Mouse (Mus musculus): ENCODE measurements around the gene Ndufaf7. TPM values are rescaled to one million over a fixed set of nuclear protein-coding genes. Genes with fewer than 3 reads are reported as not detected.

The Ndufaf7 gene
- polyA plus RNA-seq, 1 experiment from 2014 or later = 58.0 TPM

DNA sequence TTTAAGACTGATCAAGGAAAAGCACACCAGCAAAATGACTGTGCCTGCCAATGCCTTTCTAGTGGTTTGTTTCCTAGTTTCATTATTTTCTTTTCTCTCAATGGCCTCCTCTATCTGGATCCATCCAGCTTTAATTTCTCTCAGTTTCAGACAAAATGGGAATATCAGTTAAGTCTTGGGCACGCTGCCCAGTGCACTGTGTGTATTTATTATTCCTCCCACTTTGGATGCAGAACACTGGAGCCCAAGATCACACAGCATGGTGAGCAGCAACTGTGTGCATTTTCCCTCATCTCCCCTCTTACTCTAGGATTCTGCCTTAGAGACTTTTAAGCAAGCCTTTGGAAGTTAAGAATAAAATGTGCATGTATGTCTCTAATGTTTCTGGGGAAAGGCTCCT lies 27.5 kb downstream of the Ndufaf7 start:
- H3K4me3 ChIP-seq = no peak overlapping the region
- ATAC-seq (replicated peaks; ENCODE audit: insufficient number of reproducible peaks, insufficient read depth, low FRiP score, low read depth) = no peak
- H3K4me2 ChIP-seq = no peak overlapping the region
- H3K27ac ChIP-seq = no peak overlapping the region
- H3K9ac ChIP-seq = no peak overlapping the region
- 87% methylated on average over 1 of the region's 1 CpGs for WGBS
- H3K4me1 ChIP-seq (replicated peaks) = no peaks in the 10 kb centered on the region
- H3K27me3 ChIP-seq = no peaks in the 10 kb centered on the region
- peaks cover 43% of the 10 kb centered on the region for H3K36me3 ChIP-seq
- no peaks in the 10 kb centered on the region for H3K9me3 ChIP-seq (replicated peaks)

DNA sequence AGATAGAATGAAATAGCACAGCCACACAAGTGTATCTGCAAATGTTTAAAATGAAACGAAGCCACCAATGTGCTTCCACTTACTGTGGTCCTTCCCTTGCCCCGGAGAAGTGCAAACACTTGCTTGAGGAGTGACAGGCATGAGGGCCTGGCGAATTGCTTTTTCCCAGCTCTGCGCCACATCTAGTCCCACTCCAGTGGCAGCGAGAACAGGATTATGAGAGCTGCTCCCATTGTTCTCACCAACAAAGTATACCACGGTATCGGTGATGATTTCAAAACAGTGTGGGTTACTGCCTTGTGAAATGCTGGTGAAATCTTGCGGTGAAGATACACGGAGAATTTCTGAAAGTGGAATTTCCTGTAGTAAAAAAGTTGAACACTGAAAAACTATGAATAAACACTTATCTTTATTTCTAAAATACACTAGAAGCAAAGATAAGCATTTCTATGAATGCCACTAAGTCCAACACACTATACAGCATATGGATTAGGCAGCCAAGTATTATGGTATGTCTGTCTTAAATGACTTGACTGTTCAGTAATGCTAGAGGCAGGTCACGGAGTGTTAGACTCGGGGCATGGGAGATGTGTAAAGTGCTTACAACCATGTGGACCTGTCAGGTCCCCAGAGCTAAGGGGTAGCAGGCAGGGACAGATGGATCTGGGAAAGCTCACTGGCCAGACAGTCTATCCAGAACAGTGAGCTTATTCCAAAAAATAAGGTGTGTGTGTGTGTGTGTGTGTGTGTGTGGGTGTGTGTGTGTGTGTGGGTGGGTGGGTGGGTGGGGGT lies 29.4 kb downstream of the Ndufaf7 start:
- Histone ChIP-seq H3K27me3 (no peaks in the 10 kb centered on the region), H3K36me3 (peaks cover 37% of the 10 kb centered on the region), H3K4me1 (replicated peaks) (no peaks in the 10 kb centered on the region), H3K4me3 (no peak overlapping the region), H3K4me2 (no peak overlapping the region), H3K27ac (no peak overlapping the region), H3K9me3 (replicated peaks) (no peaks in the 10 kb centered on the region), H3K9ac (no peak overlapping the region)
- WGBS = 83% methylated on average over 11 of the region's 11 CpGs
- ATAC-seq (replicated peaks; ENCODE audit: insufficient number of reproducible peaks, insufficient read depth, low FRiP score, low read depth) = no peak

DNA sequence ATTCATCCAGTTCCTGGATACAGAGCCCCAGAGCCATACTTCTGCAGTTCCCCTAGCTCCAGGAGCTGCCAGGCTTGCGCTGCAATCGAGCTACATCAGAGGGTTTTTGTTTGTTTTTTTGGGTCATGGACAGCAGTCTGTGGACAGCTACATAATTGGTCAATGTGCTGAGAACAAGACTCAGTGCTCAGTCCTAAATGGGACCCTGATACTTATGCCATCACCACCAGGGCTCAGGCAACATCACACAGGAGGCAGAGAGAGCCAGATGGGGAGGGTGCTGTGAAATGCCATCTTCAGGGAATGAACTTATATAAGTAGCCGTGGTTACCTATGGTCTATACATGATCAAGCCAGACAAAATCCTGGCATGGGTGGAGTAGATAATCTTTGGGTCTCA lies 31.6 kb downstream of the Ndufaf7 start:
- no peaks in the 10 kb centered on the region for H3K4me1 ChIP-seq (replicated peaks)
- peaks cover 33% of the 10 kb centered on the region for H3K36me3 ChIP-seq
- no peak for ATAC-seq (replicated peaks; ENCODE audit: insufficient number of reproducible peaks, insufficient read depth, low FRiP score, low read depth)
- H3K27ac ChIP-seq = no peak overlapping the region
- 85% methylated on average over 3 of the region's 3 CpGs for WGBS
- H3K4me3 ChIP-seq = no peak overlapping the region
- H3K9ac ChIP-seq = no peak overlapping the region
- no peak overlapping the region for H3K4me2 ChIP-seq
- no peaks in the 10 kb centered on the region for H3K27me3 ChIP-seq
- H3K9me3 ChIP-seq (replicated peaks) = no peaks in the 10 kb centered on the region

DNA sequence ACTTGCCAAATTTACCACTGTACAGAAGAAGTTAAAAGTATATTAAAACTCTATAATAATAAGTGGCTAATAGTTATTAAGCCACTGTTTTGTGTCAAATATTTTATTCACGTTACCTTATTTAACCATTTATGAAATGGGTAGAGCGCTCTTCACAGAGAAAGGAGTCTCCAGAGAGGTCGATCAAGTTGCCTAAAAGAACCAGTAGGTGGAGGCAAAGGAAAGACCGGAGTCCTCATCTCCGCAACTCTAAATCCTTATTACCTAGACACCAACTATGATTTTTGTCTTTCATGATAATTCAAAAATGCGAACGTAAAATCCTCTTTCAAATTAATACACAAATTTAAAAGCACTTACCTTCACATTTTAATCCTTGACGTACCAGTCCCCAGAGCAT lies 46.2 kb downstream of the Ndufaf7 start:
- H3K4me2 ChIP-seq = no peak overlapping the region
- H3K36me3 ChIP-seq = peaks cover 24% of the 10 kb centered on the region
- no peaks in the 10 kb centered on the region for H3K9me3 ChIP-seq (replicated peaks)
- no peak overlapping the region for H3K9ac ChIP-seq
- H3K27me3 ChIP-seq = no peaks in the 10 kb centered on the region
- H3K27ac ChIP-seq = no peak overlapping the region
- peaks cover 15% of the 10 kb centered on the region for H3K4me1 ChIP-seq (replicated peaks)
- no peak for ATAC-seq (replicated peaks; ENCODE audit: insufficient number of reproducible peaks, insufficient read depth, low FRiP score, low read depth)
- 95% methylated on average over 8 of the region's 8 CpGs for WGBS
- H3K4me3 ChIP-seq = no peak overlapping the region

DNA sequence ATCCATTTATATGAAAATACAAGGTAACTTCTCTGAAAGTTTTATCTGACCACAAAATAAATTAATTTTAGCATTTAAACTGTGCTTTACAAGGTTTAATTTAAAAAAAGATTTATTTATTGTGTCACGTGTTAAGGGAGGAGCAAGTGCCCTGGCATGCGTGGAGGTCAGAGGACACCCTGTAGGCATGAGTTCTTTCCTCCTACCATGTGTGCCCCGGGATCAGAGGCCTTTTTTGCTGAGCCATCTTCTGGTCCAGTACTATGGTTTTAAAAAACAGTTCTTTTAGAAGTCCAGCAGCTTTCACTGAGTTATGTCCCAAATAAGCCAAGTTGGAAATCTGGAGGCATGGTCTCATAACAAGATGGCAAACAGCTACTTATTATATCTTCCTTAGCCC lies 46.8 kb downstream of the Ndufaf7 start:
- Histone ChIP-seq H3K27me3 (no peaks in the 10 kb centered on the region), H3K4me3 (no peak overlapping the region), H3K36me3 (peaks cover 24% of the 10 kb centered on the region), H3K4me2 (no peak overlapping the region), H3K9me3 (replicated peaks) (no peaks in the 10 kb centered on the region), H3K4me1 (replicated peaks) (peaks cover 15% of the 10 kb centered on the region), H3K9ac (no peak overlapping the region), H3K27ac (no peak overlapping the region)
- no peak for ATAC-seq (replicated peaks; ENCODE audit: insufficient number of reproducible peaks, insufficient read depth, low FRiP score, low read depth)
- 85% methylated on average over 3 of the region's 3 CpGs for WGBS

DNA sequence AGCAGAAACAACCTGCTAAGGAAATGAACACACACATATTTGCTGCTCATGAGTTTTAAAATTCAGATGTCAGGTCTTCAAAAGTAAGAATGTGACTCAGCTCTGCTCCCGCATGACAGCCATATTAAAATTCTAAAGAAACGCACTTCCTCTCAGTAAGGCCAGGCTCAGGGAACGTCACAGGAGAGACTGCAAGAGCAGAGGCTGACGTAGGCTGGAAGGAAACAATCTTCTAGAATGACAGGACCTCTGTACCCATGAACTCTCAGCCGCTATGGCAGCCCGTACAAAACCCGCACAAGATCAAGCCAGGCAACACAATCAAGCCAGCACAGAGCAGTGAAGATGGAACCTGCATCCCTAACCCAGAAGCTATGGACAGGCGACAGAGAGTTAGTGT lies 52.1 kb downstream of the Ndufaf7 start:
- Histone ChIP-seq H3K4me2 (no peak overlapping the region), H3K9ac (no peak overlapping the region), H3K27ac (no peak overlapping the region), H3K4me1 (replicated peaks) (peaks cover 20% of the 10 kb centered on the region), H3K27me3 (no peaks in the 10 kb centered on the region), H3K4me3 (no peak overlapping the region), H3K36me3 (no peaks in the 10 kb centered on the region), H3K9me3 (replicated peaks) (no peaks in the 10 kb centered on the region)
- 74% methylated on average over 8 of the region's 8 CpGs for WGBS
- 0 out of 2 replicates have a peak, but pooled peaks have one; percentile 27 for ATAC-seq (replicated peaks; ENCODE audit: insufficient number of reproducible peaks, insufficient read depth, low FRiP score, low read depth)

DNA sequence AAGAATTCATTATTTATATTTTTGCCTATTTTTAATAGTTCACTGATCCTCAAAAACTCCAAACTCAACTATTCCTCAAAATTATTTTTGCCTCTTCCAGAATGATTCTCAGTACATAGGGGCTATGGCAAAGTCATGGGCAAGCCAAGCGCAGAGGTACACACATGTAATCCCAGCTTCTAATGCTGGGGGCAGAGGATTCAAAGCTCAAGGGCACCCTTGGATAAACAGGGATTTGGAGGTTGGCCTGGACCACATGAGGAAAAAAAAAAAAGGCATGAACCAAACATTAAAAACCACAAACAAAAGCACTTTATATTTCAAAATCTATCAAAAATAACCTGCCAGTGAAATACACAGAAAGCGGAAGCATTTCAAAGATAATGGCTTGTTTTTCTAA lies 54.6 kb downstream of the Ndufaf7 start:
- Histone ChIP-seq H3K4me3 (no peak overlapping the region), H3K4me1 (replicated peaks) (peaks cover 15% of the 10 kb centered on the region), H3K9me3 (replicated peaks) (no peaks in the 10 kb centered on the region), H3K36me3 (no peaks in the 10 kb centered on the region), H3K9ac (no peak overlapping the region), H3K27ac (no peak overlapping the region), H3K4me2 (no peak overlapping the region), H3K27me3 (no peaks in the 10 kb centered on the region)
- no peak for ATAC-seq (replicated peaks; ENCODE audit: insufficient number of reproducible peaks, insufficient read depth, low FRiP score, low read depth)
- 96% methylated on average over 2 of the region's 2 CpGs for WGBS

DNA sequence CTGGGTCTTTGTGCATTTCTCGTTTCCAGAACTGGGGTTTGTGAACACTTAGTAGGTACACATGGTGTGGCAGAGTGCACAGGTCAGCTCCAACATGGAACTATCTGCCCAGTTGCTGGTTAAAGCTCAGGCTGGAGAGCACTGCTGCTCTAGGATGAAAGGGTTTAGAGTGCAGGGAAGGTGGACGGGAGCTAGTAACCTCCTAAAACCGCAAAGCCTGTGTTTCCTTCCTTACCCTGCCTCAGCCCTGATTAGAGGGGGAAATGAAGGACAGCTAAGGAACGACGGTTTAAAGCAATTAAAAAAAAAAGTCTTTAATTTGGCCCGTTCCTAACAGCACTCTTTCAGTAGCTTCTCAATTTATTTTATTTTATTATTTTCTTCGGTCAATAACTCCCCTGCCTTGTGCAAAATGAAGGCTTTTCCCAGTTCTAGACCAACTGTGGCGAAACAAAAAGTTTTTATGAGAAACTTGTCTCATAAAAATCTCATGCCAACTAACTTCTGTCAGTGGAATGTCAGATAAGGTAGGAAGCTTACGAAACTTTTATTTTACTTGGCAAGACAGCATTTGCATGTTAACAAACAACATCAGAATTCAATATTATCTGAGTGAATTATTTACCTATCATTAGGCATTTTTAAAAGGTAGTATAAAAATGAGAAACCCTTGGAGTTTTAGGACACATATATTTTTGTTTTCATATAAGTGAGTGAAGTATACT lies 55.5 kb downstream of the Ndufaf7 start:
- Histone ChIP-seq H3K4me2 (no peak overlapping the region), H3K27me3 (no peaks in the 10 kb centered on the region), H3K9ac (no peak overlapping the region), H3K36me3 (no peaks in the 10 kb centered on the region), H3K4me1 (replicated peaks) (peaks cover 13% of the 10 kb centered on the region), H3K9me3 (replicated peaks) (no peaks in the 10 kb centered on the region), H3K27ac (peak overlapping the region; percentile 20; the same call in 1 of the 2 replicates), H3K4me3 (no peak overlapping the region)
- no peak for ATAC-seq (replicated peaks; ENCODE audit: insufficient number of reproducible peaks, insufficient read depth, low FRiP score, low read depth)
- 61% methylated on average over 9 of the region's 9 CpGs for WGBS

DNA sequence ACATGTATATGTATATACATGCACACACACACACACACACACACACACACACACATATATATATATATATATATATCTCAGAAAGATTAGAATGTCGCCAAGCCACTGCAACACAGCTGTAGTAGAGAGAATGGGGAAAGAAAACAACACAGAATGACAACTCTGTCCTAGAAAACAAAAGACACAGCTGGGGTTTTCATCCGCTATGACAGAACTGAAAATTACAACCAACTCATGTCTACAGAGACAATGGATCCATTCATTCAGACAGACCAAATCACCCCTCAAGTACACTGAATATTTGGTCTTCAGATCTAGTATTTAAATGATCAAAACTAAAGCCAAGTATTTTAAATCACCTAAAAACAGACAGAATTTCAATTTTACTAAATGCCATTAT lies 56.7 kb downstream of the Ndufaf7 start:
- Histone ChIP-seq H3K4me1 (replicated peaks) (peaks cover 13% of the 10 kb centered on the region), H3K9me3 (replicated peaks) (no peaks in the 10 kb centered on the region), H3K9ac (no peak overlapping the region), H3K27ac (no peak overlapping the region), H3K4me2 (no peak overlapping the region), H3K27me3 (no peaks in the 10 kb centered on the region), H3K4me3 (no peak overlapping the region), H3K36me3 (no peaks in the 10 kb centered on the region)
- no peak for ATAC-seq (replicated peaks; ENCODE audit: insufficient number of reproducible peaks, insufficient read depth, low FRiP score, low read depth)
- WGBS = 76% methylated on average over 2 of the region's 2 CpGs

DNA sequence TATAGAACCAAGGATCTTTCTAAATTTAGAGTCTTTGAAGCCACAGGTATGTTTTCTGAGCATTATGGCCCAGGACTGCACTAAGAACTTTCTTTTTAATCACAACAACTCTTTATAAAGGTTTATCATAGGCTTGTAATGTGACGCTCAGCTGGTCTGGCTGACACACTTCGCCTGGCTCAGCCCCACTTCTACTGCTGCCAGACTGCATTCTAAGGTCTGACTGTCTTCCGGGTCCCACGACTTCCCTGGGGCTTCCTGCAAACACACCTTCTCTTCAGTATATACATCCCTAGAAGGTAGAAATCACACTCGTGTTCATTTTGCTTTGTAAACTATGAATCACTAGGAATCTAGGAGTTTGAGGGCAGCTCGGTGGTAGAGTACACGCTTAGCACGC lies 57.4 kb downstream of the Ndufaf7 start:
- Histone ChIP-seq H3K36me3 (no peaks in the 10 kb centered on the region), H3K4me3 (no peak overlapping the region), H3K9ac (no peak overlapping the region), H3K27me3 (no peaks in the 10 kb centered on the region), H3K4me1 (replicated peaks) (peaks cover 13% of the 10 kb centered on the region), H3K4me2 (no peak overlapping the region), H3K9me3 (replicated peaks) (no peaks in the 10 kb centered on the region), H3K27ac (peak overlapping the region; percentile 16; the same call in 1 of the 2 replicates)
- ATAC-seq (replicated peaks; ENCODE audit: insufficient number of reproducible peaks, insufficient read depth, low FRiP score, low read depth) = no peak
- 76% methylated on average over 8 of the region's 8 CpGs for WGBS

DNA sequence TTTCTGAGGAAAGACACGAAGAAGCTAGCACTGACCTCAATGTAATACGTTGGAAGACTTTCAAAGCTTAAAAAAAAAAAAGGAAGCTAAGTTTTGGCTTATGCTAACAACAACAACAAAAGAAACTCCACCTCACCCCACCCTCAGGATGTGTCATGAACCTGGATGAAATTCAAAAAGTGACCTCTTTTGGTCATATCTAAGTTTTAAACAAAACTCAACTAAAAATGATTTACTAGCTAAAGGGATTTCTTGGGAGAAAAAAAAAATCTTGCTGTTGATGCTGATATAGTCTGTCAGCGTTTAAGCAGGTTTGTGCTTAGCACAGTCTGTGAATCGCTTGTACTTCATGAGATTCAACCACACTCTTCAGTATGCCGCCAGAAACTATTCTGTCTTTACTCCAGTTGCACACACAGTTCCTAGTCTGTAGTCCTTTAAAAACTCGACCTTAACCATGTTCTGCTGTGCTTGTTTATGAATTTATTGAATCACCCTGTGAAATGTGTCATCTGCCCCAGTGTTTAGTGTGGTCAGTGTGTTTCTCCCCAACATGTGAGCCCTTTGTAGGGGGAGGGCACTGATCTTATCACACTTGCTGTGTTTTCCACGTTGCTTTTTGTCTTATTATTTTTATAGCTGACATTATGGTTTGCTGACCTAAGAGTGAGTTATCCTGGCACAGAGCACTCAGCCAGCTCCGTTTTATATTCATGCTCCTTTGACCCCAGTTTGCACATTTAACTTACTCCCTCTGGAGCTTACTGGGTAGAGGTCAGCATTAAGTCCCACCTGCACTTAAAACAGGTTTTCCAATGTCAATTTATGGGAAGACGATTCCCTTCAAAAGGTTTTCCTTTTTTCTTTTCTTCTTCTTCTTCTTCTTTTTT lies 58.2 kb downstream of the Ndufaf7 start:
- Histone ChIP-seq H3K9me3 (replicated peaks) (no peaks in the 10 kb centered on the region), H3K4me3 (no peak overlapping the region), H3K27ac (peak overlapping the region; percentile 16; the same call in 1 of the 2 replicates), H3K9ac (no peak overlapping the region), H3K4me2 (no peak overlapping the region), H3K36me3 (no peaks in the 10 kb centered on the region), H3K27me3 (no peaks in the 10 kb centered on the region), H3K4me1 (replicated peaks) (peaks cover 13% of the 10 kb centered on the region)
- 58% methylated on average over 9 of the region's 9 CpGs for WGBS
- ATAC-seq (replicated peaks; ENCODE audit: insufficient number of reproducible peaks, insufficient read depth, low FRiP score, low read depth) = no peak

All from heart, embryonic 15.5 days (tissue).